Mouse (Mus musculus) olfactory bulb, adult 2 months (tissue): ENCODE results near the gene Hepacam.

Experiments used
- CTCF ChIP-seq: fragments of 200-500 bp; IDR thresholded peaks from 2 replicates; pipeline ENCODE4 v1.5.1; 2012; ENCODE audit warnings: low read depth, mild to moderate bottlenecking, low read length, moderate library complexity; ENCODE audit not compliant: insufficient read depth
- POLR2A ChIP-seq: fragments of 200-500 bp; IDR thresholded peaks from 2 replicates; pipeline ENCODE4 v1.6.1; 2012; ENCODE audit warnings: mild to moderate bottlenecking, low read depth, low read length, moderate library complexity; ENCODE audit not compliant: insufficient read depth

GRCm38 (mm10) chr9:37363551-37363950, 3.6 kb upstream of the Hepacam start:
- no peak for TF ChIP-seq CTCF
- no peak for TF ChIP-seq POLR2A
